Mouse (Mus musculus) neural tube, embryonic 13.5 days (tissue): ENCODE results near the gene Anapc15-ps. TPM values are rescaled to one million over a fixed set of nuclear protein-coding genes. Genes with fewer than 3 reads are reported as not detected.

Experiments
- ATAC-seq: fragments of 200-750 bp; cut with Nextera tagmentation; 2 replicates; pipeline ENCODE4 v1.8.0; 2017; ENCODE audit warnings: low read depth, mild to moderate bottlenecking, moderate TSS enrichment, moderate library complexity
- H3K27ac ChIP-seq: fragments of 300-500 bp; sonication (generic); replicated peaks from 2 replicates; pipeline ENCODE4 v1.5.1; 2015; ENCODE audit warnings: moderate library complexity, mild to moderate bottlenecking, inconsistent platforms
- H3K27me3 ChIP-seq: fragments of 300-500 bp; sonication (generic); 2 replicates; pipeline ENCODE4 v1.6.1; 2015; ENCODE audit warnings: mild to moderate bottlenecking, inconsistent platforms
- H3K36me3 ChIP-seq: fragments of 300-500 bp; sonication (generic); 2 replicates; pipeline ENCODE4 v1.6.1; 2015; ENCODE audit warnings: mild to moderate bottlenecking, inconsistent platforms
- H3K4me1 ChIP-seq: fragments of 300-500 bp; sonication (generic); replicated peaks from 2 replicates; pipeline ENCODE4 v1.6.1; 2015; ENCODE audit warnings: inconsistent platforms
- H3K4me2 ChIP-seq: fragments of 300-500 bp; sonication (generic); 2 replicates; pipeline ENCODE4 v1.6.1; 2015; ENCODE audit warnings: inconsistent platforms, mild to moderate bottlenecking, moderate library complexity
- H3K4me3 ChIP-seq: fragments of 300-500 bp; sonication (generic); 2 replicates; pipeline ENCODE4 v1.5.1; 2015; ENCODE audit warnings: mild to moderate bottlenecking, inconsistent platforms
- H3K9ac ChIP-seq: fragments of 300-500 bp; sonication (generic); 2 replicates; pipeline ENCODE4 v1.6.1; 2015; ENCODE audit warnings: moderate library complexity, mild to moderate bottlenecking, inconsistent platforms
- H3K9me3 ChIP-seq: fragments of 300-500 bp; sonication (generic); 2 replicates; pipeline ENCODE4 v1.6.1; 2016; ENCODE audit warnings: inconsistent platforms
- WGBS: fragments of 180-500 bp; shearing (Covaris S2); methylation state at CpG from one replicate; pipeline ENCODE4 v1.1.7; 2015; 5-methylcytosine and 5-hydroxymethylcytosine counted together
- polyA plus RNA-seq: library from polyadenylated mRNA; unstranded; fragments of >200 nt; fragmentation: Nextera tagmentation; extraction: Ambion mirVana; gene quantifications from 2 replicates; pipeline ENCODE4 v1.2.1, GENCODE M21; 2015

Gene Anapc15-ps
- polyA plus RNA-seq = not detected in 2 replicates

- H3K4me1 ChIP-seq = peaks cover 8% of the 10 kb centered on the region; the same call in 1 of the 2 replicates
- H3K9ac ChIP-seq = no peak within 1 kb of the TSS
- no peak for ATAC-seq
- 0 out of 2 replicates have a peak, but pooled peaks cover 3% of the 10 kb centered on the region for H3K9me3 ChIP-seq
- WGBS = 97% methylated on average over 3 of the region's 3 CpGs
- no peak within 1 kb of the TSS for H3K4me3 ChIP-seq
- no peak within 1 kb of the TSS for H3K4me2 ChIP-seq
- no peak within 1 kb of the TSS for H3K27ac ChIP-seq
- H3K36me3 ChIP-seq = no peaks in the 10 kb centered on the region
- no peaks in the 10 kb centered on the region for H3K27me3 ChIP-seq
Observed at GRCm38 (mm10) chr10:95673351-95673750, at the start of gene Anapc15-ps. TSS of gene Anapc15-ps (minus strand) at chr10:95673451.

- Histone ChIP-seq H3K27me3 (no peaks in the 10 kb centered on the region), H3K36me3 (no peaks in the 10 kb centered on the region), H3K9me3 (no peaks in the 10 kb centered on the region), H3K4me2 (no peak overlapping the region), H3K27ac (no peak overlapping the region), H3K9ac (no peak overlapping the region), H3K4me3 (no peak overlapping the region), H3K4me1 (no peaks in the 10 kb centered on the region; the same call in 1 of the 2 replicates)
- no peak for ATAC-seq
- 78% methylated on average over 10 of the region's 10 CpGs for WGBS
Observed at GRCm38 (mm10) chr10:95722203-95722611, 49.0 kb upstream of the Anapc15-ps start.

GRCm38 (mm10) chr10:95720181-95720798, 47.0 kb upstream of the Anapc15-ps start:
- Histone ChIP-seq H3K9ac (no peak overlapping the region), H3K27me3 (no peaks in the 10 kb centered on the region), H3K27ac (no peak overlapping the region), H3K9me3 (no peaks in the 10 kb centered on the region), H3K4me2 (no peak overlapping the region), H3K4me3 (no peak overlapping the region), H3K4me1 (no peaks in the 10 kb centered on the region; the same call in 1 of the 2 replicates), H3K36me3 (no peaks in the 10 kb centered on the region)
- no peak for ATAC-seq
- 80% methylated on average over 12 of the region's 12 CpGs for WGBS

DNA sequence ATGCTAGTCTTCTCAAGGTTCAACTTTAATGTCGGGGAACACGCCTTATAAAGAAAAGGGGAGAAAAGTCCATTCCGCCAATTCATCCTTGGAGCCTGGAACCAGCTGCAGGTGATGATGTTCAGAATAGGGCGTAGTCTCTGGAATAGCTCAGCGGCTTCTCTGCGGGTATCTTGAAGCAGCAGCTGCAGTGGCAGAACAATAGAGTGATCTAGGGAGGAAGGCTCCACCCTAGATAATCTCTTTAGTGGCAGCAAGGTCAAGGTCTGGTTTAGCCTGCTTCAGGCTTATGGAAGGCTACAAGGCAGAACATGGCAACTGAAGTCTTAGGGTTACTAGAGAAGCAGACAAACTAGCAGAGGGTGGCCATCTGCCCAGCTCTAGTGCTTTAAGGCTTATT, 46.2 kb upstream of the Anapc15-ps start:
- Histone ChIP-seq H3K27me3 (no peaks in the 10 kb centered on the region), H3K36me3 (no peaks in the 10 kb centered on the region), H3K4me1 (no peaks in the 10 kb centered on the region), H3K4me3 (no peak overlapping the region), H3K9me3 (no peaks in the 10 kb centered on the region), H3K4me2 (no peak overlapping the region), H3K9ac (no peak overlapping the region), H3K27ac (no peak overlapping the region)
- no peak for ATAC-seq
- 95% methylated on average over 6 of the region's 6 CpGs for WGBS

- Histone ChIP-seq H3K4me2 (no peak overlapping the region), H3K27me3 (no peaks in the 10 kb centered on the region), H3K36me3 (no peaks in the 10 kb centered on the region), H3K27ac (no peak overlapping the region), H3K9me3 (no peaks in the 10 kb centered on the region), H3K4me3 (no peak overlapping the region), H3K9ac (no peak overlapping the region), H3K4me1 (no peaks in the 10 kb centered on the region)
- 48% methylated on average over 1 of the region's 1 CpGs for WGBS
- ATAC-seq = no peak
Observed at GRCm38 (mm10) chr10:95718760-95719159, 45.5 kb upstream of the Anapc15-ps start.

DNA sequence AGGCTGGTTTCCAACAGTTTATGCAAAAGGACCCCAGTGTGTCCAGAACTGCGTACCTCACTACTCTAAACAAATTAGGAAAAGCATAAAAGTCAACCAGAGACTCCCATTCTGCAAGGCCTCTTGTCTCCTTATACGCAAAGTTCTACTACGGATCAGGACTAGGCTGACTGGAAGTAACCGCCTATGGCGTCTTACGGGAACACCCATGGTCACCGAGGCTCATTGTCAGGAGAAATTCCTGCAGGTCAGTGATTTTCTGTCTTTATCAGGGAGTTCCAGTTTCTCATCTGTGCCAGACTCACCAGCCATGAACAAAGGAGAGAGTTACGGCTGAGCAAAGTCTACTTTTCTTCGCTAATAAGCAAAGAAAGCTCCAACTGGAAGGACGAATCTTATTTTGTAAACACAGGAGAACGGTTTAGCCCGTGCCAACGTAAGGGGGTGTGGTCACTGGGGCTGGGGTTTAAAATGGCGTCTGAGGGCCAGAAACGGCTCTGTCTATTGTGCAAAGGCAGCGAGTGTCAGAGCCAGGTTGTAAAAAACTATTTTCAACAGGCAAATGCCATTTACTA, 43.9 kb upstream of the Anapc15-ps start:
- Histone ChIP-seq H3K9me3 (no peaks in the 10 kb centered on the region), H3K4me2 (no peak overlapping the region), H3K4me3 (no peak overlapping the region), H3K27me3 (no peaks in the 10 kb centered on the region), H3K27ac (no peak overlapping the region), H3K4me1 (no peaks in the 10 kb centered on the region), H3K36me3 (no peaks in the 10 kb centered on the region), H3K9ac (no peak overlapping the region)
- WGBS = 73% methylated on average over 16 of the region's 16 CpGs
- ATAC-seq = no peak

DNA sequence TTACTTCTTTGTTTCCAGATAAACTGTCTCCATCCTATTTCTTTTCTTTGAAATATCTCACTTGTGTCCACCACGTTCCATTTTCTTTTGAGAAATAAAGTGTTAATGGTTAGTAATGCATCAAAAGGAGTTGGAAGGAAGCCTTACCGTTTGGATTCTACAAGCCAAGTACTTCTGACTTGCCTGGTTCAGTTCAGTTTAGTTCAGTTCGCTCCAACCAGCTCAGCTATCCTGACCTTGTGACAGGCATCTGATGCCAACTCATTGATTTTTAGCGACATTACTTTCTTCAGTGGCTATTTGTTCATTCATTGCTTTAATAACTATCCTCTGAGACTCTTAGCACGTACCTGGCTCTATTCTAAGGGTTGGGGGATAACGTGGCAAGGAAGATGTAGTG, 42.4 kb upstream of the Anapc15-ps start:
- Histone ChIP-seq H3K4me1 (0 out of 2 replicates have a peak, but pooled peaks cover under 1% of the 10 kb centered on the region), H3K4me2 (no peak overlapping the region), H3K27ac (no peak overlapping the region), H3K36me3 (no peaks in the 10 kb centered on the region), H3K9ac (no peak overlapping the region), H3K9me3 (no peaks in the 10 kb centered on the region), H3K4me3 (no peak overlapping the region), H3K27me3 (no peaks in the 10 kb centered on the region)
- ATAC-seq = no peak
- WGBS = 45% methylated on average over 6 of the region's 6 CpGs

DNA sequence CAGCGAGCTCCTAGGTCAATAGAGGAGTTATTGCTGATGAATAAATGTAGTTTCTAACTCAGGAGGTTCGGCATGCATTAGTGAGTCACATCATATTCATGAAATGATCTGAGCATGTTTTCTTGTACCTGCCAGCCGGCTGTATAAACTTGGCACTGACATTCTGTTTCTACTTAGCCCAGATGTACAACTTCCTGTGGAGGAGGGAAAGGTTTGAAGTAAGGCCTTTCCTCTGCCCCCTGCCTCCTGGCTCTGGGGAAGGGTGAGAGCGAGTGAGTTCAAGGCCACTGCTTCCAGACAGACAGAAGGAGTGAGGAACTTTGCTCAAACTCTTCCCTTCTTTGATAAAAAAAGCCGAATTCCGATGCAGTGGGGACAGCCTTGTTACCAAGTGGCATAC, 39.0 kb upstream of the Anapc15-ps start:
- H3K27ac ChIP-seq = no peak overlapping the region
- peaks cover 6% of the 10 kb centered on the region; the same call in 1 of the 2 replicates for H3K4me1 ChIP-seq
- no peaks in the 10 kb centered on the region for H3K9me3 ChIP-seq
- no peak overlapping the region for H3K9ac ChIP-seq
- H3K4me2 ChIP-seq = no peak overlapping the region
- H3K36me3 ChIP-seq = no peaks in the 10 kb centered on the region
- no peak overlapping the region for H3K4me3 ChIP-seq
- 80% methylated on average over 6 of the region's 6 CpGs for WGBS
- H3K27me3 ChIP-seq = no peaks in the 10 kb centered on the region
- no peak for ATAC-seq

GRCm38 (mm10) chr10:95709903-95710660, 36.8 kb upstream of the Anapc15-ps start:
- Histone ChIP-seq H3K27ac (no peak overlapping the region), H3K9me3 (no peaks in the 10 kb centered on the region), H3K4me2 (no peak overlapping the region), H3K36me3 (no peaks in the 10 kb centered on the region), H3K27me3 (no peaks in the 10 kb centered on the region), H3K4me1 (peaks cover 6% of the 10 kb centered on the region; the same call in 1 of the 2 replicates), H3K9ac (no peak overlapping the region), H3K4me3 (no peak overlapping the region)
- 64% methylated on average over 8 of the region's 8 CpGs for WGBS
- no peak for ATAC-seq

DNA sequence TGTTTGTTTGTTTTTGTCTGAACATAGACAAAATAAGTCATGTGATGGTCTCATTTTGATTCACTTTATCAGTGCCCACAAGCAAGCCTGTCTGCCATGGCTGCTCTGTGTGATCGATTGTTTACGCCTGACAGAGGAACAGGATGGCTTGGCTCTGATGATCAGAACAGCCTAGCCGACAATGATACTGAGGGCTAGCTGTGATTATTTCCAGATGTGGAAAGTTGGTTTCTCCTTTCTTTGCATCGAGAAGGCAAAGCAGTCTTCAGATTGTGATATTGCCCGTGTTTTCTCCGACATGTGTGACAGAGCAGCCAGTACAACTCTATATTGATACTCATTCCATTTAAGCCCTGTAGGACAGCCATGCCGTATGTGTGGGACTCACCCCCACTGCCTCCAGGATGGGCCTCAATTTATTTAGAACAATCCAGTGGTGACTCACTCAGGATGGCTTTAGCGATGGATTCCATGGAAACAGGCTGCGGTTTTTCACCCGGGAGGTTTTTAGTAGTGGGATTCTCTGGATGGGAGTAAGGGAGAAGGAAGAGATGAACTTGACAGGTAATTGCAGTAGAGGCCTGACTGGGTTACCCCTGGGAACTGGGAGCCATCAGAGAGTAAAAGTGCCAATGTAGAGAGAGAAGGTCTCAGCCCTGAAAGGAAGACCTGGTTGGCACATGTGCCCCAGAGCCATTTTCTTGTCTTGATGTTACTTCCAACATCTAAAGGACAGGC, 36.1 kb upstream of the Anapc15-ps start:
- 76% methylated on average over 10 of the region's 10 CpGs for WGBS
- Histone ChIP-seq H3K9ac (no peak overlapping the region), H3K4me1 (peaks cover 6% of the 10 kb centered on the region; the same call in 1 of the 2 replicates), H3K27ac (no peak overlapping the region), H3K27me3 (no peaks in the 10 kb centered on the region), H3K4me2 (no peak overlapping the region), H3K36me3 (no peaks in the 10 kb centered on the region), H3K4me3 (no peak overlapping the region), H3K9me3 (no peaks in the 10 kb centered on the region)
- ATAC-seq = no peak

DNA sequence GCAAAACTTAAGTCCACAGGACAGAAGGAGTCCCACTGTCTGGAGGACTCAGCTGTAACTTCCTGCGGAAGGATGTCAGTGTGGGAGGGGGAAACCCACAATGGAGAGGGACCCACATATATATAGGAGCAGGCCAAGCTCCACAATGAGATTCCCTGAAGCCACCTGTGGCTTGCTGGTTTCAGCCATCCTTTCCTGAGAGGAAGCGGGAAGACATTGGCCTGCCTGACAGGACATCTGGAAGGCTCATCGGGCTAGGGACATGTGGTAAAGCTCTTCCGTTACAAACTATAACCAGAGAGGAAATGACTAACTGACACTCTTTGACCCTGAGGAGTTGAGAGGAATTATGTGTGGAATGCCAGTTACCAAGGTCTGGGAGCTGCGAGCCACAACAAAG, 34.8 kb upstream of the Anapc15-ps start:
- Histone ChIP-seq H3K4me1 (peaks cover 6% of the 10 kb centered on the region; the same call in 1 of the 2 replicates), H3K4me2 (no peak overlapping the region), H3K36me3 (no peaks in the 10 kb centered on the region), H3K27me3 (no peaks in the 10 kb centered on the region), H3K4me3 (no peak overlapping the region), H3K27ac (no peak overlapping the region), H3K9me3 (no peaks in the 10 kb centered on the region), H3K9ac (no peak overlapping the region)
- WGBS = 82% methylated on average over 5 of the region's 5 CpGs
- ATAC-seq = no peak

DNA sequence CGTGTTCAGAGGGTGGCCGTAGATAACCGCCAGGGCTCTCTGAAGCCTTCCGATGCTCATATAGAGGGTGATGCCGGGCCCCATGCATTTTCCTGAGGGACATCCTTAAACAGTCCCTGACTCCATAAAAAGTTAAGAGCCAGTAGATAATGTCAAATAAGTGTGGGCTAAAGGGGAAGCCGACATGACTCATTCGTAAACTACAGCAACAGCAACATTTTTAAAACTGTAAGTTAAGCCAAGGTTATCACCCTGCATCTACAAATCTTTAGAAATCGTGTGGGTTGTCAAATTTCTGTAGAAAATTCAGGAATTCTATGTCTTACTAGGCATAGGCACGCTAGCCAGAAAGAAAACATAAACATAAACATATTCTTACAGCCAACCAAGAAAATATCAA, 33.6 kb upstream of the Anapc15-ps start:
- Histone ChIP-seq H3K4me3 (no peak overlapping the region), H3K4me1 (peaks cover 6% of the 10 kb centered on the region; the same call in 1 of the 2 replicates), H3K27me3 (no peaks in the 10 kb centered on the region), H3K9ac (no peak overlapping the region), H3K4me2 (no peak overlapping the region), H3K36me3 (no peaks in the 10 kb centered on the region), H3K9me3 (no peaks in the 10 kb centered on the region), H3K27ac (no peak overlapping the region)
- no peak for ATAC-seq
- WGBS = 89% methylated on average over 9 of the region's 9 CpGs
